Mouse (Mus musculus) fibroblast of lung, adult 2 months (primary cell): ENCODE results near the gene Adgb.

ENCODE experiments used
- DNase-seq: peaks from one replicate; pipeline ENCODE4 v3.0.0-alpha.2; 2011; ENCODE audit warnings: low read depth

The Adgb gene

GRCm38 (mm10) chr10:10350550-10350949, 121.6 kb downstream of the Adgb start:
- DNase-seq: no peak

GRCm38 (mm10) chr10:10343930-10344329, 128.2 kb downstream of the Adgb start:
- DNase-seq: no peak

- peak; percentile 65 for DNase-seq
Observed at GRCm38 (mm10) chr10:10325560-10325959, 146.6 kb downstream of the Adgb start.

- DNase-seq: no peak
Observed at GRCm38 (mm10) chr10:10322961-10323360, 149.2 kb downstream of the Adgb start.

GRCm38 (mm10) chr10:10321119-10321781, 150.9 kb downstream of the Adgb start:
- DNase-seq: peak; percentile 48

GRCm38 (mm10) chr10:10320364-10321083, 151.6 kb downstream of the Adgb start:
- no peak for DNase-seq

- no peak for DNase-seq
Observed at GRCm38 (mm10) chr10:10318086-10318485, 154.0 kb downstream of the Adgb start.

GRCm38 (mm10) chr10:10315631-10316030, 156.5 kb downstream of the Adgb start:
- no peak for DNase-seq

- DNase-seq: no peak
Observed at GRCm38 (mm10) chr10:10314521-10314920, 157.6 kb downstream of the Adgb start.

- DNase-seq: no peak
Observed at GRCm38 (mm10) chr10:10309877-10310426, 162.2 kb downstream of the Adgb start.

- no peak for DNase-seq
Observed at GRCm38 (mm10) chr10:10309056-10309455, 163.1 kb downstream of the Adgb start.

- DNase-seq: no peak
Observed at GRCm38 (mm10) chr10:10307384-10307783, 164.7 kb downstream of the Adgb start.

GRCm38 (mm10) chr10:10304370-10304769, 167.8 kb downstream of the Adgb start:
- DNase-seq: no peak

GRCm38 (mm10) chr10:10301692-10302091, 170.4 kb downstream of the Adgb start:
- no peak for DNase-seq

GRCm38 (mm10) chr10:10300915-10301439, 171.1 kb downstream of the Adgb start:
- DNase-seq: no peak

GRCm38 (mm10) chr10:10299987-10300386, 172.1 kb downstream of the Adgb start:
- DNase-seq: no peak

GRCm38 (mm10) chr10:10287221-10287867, 184.8 kb downstream of the Adgb start:
- DNase-seq: no peak
